Mouse (Mus musculus): Measurements from ENCODE around the gene Tppp3. TPM values are rescaled to one million over a fixed set of nuclear protein-coding genes. Genes with fewer than 3 reads are reported as not detected.

The Tppp3 gene
- total RNA-seq, 2 experiments from 2014 or later = 52.8 to 53.4 TPM

GRCm38 (mm10) chr8:105482123-105482522 lies 10.8 kb upstream of the Tppp3 start:
- Histone ChIP-seq H3K27ac (no peak overlapping the region), H3K4me3 (no peak overlapping the region)
- intact Hi-C loops (cut with DNase I) = loop anchor here (5.0 kb wide), 2 partner anchors 35 to 50 kb away; partner anchors contain the start of gene Hsd11b2
- DNase-seq = peak; percentile 20
- TF ChIP-seq CTCF (IDR thresholded peaks at IDR 0.05) = no peak

DNA sequence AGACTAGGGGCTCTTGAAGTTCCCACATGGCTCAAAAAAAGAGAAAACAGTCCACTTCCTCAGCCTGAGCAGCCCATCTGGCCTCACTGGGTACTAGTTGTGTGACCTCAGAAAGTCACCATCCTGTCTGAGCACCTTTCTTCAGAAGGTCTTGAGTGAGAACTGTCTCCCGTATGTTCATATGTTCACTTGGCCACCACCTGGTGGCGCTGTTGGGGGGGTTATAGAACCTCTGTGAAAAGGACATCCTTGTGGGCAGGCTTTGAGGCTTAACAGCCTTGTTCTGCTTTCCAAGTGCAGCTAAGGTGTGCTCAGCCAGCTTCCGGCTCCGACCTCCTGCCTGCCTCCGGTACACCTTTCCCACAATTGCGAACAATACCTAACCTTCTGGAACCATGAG lies 10.1 kb upstream of the Tppp3 start:
- DNase-seq = peak; percentile 69
- TF ChIP-seq CTCF (IDR thresholded peaks at IDR 0.05) = peak; percentile 67
- Histone ChIP-seq H3K27ac (no peak overlapping the region), H3K4me3 (no peak overlapping the region)
- intact Hi-C loops (cut with DNase I) = loop anchor here (5.0 kb wide), 2 partner anchors 36 to 51 kb away; partner anchors contain the start of gene Hsd11b2

DNA sequence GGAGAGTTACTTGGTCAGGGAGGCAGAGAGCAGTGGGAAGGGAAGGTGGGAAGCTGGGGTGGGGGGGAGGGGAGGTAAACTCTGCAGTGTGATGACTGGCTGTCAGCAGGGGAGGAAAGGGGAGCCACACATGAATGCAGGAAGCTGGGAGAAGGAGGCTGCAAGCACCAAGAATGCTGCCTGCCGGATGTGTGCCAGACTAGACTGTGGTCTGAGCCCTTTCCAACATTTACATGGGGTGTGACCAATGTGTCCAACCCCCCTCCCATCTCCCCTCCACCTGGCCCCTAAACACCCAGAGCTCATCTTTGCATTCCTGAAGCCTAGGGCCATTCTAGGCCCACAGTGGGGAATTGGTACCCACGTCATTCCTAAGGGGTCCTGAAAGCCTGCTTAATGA lies 9.7 kb upstream of the Tppp3 start:
- Histone ChIP-seq H3K4me3 (no peak overlapping the region), H3K27ac (no peak overlapping the region)
- no peak for DNase-seq
- intact Hi-C loops (cut with DNase I) = loop anchor here (5.0 kb wide), 2 partner anchors 36 to 51 kb away; partner anchors contain the start of gene Hsd11b2
- TF ChIP-seq CTCF (IDR thresholded peaks at IDR 0.05) = no peak

DNA sequence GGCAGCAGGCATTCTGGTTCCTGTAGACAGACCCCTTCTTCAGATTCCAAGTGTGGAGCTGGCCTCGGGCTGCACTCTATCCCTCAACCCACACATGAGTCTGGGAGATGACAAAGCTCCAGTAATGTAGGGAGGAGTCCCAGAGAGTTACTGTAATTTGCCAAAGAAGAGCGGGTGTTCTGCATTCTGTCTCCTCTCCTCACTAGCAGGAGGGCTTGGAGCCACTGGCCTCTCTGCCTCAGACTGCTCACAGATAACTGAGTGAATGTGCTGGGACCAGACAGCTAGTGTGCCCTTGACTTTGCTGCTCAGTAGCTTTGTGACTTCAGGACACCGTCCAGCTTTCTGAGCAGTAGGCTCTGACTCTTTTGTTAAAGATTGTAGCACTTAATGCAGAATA lies 6.5 kb upstream of the Tppp3 start:
- no peak for DNase-seq
- no peak for TF ChIP-seq CTCF (IDR thresholded peaks at IDR 0.05)
- Histone ChIP-seq H3K4me3 (no peak overlapping the region), H3K27ac (peak overlapping the region; percentile 32; the same call in 1 of the 2 replicates)
- intact Hi-C loops (cut with DNase I) = loop anchor here (2.0 kb wide), 1 partner anchor 119 kb away; no protein-coding TSS in a partner anchor

DNA sequence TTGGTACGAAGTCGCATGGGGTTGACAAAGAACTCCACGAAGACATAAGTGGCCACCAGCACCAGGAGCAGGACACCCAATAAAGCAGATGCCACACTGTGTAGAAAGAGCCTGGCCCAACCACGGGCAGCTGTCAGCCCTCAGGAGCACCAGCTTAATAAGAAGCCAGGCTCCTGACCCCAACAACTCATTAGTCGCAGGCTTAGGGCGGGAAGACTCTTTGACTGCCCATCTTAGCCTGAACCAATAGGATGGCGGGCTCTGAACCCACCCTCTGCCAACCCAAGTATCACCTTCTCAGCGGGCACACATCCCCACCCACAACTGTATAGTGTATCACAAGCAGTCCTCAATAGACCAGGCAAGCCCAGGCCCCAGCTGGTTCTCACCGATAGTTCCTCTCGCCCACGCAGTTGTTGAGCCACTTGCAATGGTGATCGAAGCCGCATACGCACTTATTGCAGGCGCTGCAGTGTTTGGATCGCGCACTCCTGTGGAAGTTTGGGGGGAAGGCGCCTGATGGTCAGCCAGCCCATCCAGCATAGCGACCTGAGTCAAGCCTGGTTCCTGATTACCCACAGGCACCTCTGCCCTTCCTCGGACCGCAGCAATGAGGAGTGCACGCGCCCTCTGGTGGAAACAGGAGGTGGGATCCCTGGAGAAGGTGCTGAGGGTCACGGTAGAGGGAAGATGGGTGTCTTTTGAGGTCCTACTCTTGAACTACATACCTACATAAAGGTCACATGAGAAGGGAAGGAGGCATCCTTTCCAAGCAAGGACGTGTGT lies 5.5 kb upstream of the Tppp3 start:
- Histone ChIP-seq H3K4me3 (peak overlapping the region; percentile 57), H3K27ac (peak overlapping the region; percentile 82)
- DNase-seq = peak; percentile 80
- peak; percentile 88 for TF ChIP-seq CTCF (IDR thresholded peaks at IDR 0.05)
- intact Hi-C loops (cut with DNase I) = loop anchor here (2.0 kb wide), 1 partner anchor 118 kb away; no protein-coding TSS in a partner anchor

GRCm38 (mm10) chr8:105476161-105476560 lies 4.8 kb upstream of the Tppp3 start:
- TF ChIP-seq CTCF (IDR thresholded peaks at IDR 0.05) = no peak
- Histone ChIP-seq H3K4me3 (no peak overlapping the region), H3K27ac (peak overlapping the region; percentile 82)
- no peak for DNase-seq
- intact Hi-C loops (cut with DNase I) = loop anchor here (2.0 kb wide), 1 partner anchor 117 kb away; no protein-coding TSS in a partner anchor

DNA sequence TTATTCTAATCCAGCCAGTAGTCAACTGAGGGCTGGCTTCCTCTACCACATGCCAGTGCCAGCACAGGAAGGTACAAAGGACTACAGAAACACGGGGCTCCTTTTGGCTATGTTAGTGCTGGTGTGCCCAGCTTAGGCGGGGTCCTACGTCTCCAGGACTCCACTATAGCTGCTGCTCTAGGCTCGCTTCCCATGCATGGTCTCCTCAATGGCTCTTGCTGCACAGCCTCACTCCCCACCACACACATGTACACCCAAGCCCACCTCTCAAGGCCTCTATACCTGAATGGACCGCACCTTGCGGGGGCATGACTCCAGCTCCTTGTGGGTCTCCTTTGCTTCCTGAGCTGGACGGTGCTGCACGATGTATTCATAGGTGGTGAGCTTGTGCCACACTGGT lies 4.4 kb upstream of the Tppp3 start:
- intact Hi-C loops (cut with DNase I) = loop anchor here (2.0 kb wide), 1 partner anchor 117 kb away; no protein-coding TSS in a partner anchor
- H3K27ac ChIP-seq = peak overlapping the region; percentile 82
- DNase-seq = no peak
- no peak overlapping the region for H3K4me3 ChIP-seq
- no peak for TF ChIP-seq CTCF (IDR thresholded peaks at IDR 0.05)

DNA sequence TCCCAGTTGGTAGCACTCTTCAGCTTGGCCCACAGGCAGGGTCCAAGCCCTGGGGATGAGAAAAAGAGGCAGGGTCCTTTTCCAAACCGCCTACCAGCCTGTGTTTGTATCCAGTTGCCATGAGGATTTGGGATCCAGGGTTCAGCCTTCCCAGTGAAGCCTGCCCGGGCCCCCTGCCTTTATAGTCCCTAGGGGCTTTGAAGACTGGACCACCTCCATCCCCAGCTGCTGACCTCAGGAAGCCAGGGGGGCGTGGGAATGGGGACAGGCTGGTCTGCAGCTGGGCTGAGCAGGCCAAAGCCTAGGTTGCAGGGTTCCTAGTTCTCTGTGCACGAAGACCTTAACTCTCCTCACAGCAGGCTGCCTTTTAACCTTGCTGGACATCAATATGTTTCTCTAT lies 3.9 kb upstream of the Tppp3 start:
- H3K27ac ChIP-seq = peak overlapping the region; percentile 82
- TF ChIP-seq CTCF (IDR thresholded peaks at IDR 0.05) = no peak
- intact Hi-C loops (cut with DNase I) = no loop called here
- H3K4me3 ChIP-seq = peak overlapping the region; percentile 53
- DNase-seq = peak; percentile 78

DNA sequence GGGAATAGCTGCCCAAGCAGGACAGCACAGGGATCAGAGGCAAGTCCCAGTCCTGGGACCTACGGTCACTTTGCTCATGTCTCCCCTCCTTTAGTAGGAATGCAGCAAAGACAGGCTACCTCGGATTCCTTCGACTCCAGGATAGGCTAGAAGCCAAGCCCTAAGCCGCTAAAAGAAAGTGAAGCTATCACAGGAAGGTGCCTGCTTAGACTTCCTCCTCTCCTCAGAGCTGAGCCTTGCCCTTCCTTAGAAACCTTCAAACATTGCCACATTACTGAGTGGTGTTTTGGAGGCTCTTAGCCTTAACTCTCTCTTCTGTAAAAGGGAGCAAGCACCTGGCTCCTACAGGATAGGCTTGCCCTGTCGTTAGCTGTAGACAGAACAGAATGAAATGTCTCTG lies 3.4 kb upstream of the Tppp3 start:
- TF ChIP-seq CTCF (IDR thresholded peaks at IDR 0.05) = no peak
- no peak for DNase-seq
- peak overlapping the region; percentile 82 for H3K27ac ChIP-seq
- intact Hi-C loops (cut with DNase I) = no loop called here
- H3K4me3 ChIP-seq = peak overlapping the region; percentile 53

DNA sequence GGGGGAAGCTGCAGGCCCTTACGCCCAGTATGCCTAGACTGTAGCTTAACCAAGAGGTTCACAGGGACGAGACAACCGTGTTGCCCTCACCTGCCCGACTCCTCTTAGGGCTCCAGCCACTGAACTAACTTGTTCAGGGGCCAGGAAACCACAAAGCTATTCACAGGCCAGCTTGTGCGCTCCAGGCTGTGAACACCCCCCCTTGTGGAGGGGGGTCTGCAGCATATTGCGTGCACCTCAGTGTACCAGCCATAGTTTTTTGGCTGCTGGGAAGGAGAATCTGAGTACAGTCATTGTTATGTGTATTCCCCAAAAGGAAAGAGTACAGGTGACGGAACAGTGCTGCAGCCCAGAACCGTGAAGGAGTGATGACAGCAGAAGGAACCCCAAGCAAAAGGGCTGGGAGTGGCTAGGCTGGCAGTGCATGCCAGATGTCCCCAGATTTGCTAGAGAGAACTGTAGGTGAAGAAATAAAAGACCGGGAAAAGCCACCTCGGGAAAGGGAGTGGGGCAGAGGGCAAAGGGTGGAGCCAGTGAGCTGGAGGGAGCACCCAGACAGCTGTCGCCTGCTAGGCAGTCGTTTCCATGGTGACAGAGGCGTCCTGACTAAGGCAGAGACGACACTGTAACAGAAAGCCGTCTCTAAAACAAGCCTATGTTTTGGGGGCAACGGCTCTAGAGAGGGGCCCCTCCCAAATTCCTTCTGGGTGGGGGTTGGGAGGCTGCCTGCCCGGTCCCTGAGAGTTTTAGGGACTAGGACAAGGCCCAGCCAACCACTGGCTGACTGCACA lies 2.7 kb upstream of the Tppp3 start:
- peak overlapping the region; percentile 82 for H3K27ac ChIP-seq
- DNase-seq = peak; percentile 75
- peak overlapping the region; percentile 53 for H3K4me3 ChIP-seq
- no peak for TF ChIP-seq CTCF (IDR thresholded peaks at IDR 0.05)
- intact Hi-C loops (cut with DNase I) = no loop called here

DNA sequence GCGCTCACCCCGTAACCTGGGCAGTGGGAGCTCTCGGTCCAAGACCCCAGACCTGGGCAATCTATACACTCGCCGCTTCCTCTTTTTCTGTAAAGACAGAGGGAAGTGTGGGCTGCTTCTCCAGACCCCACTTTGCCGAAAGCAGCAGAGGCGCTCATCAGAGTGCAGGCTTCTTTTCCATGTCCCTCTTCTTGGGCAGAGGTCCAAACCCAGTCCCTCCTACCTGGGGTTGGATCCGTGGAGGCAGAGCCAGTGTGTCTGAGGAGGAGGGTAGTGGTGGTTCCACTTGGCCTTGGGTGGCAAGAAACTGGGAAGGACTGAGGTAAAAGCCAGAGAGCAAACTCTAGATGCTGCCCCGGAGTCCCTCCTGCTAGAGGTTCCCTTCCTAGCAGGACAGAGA lies 1.7 kb upstream of the Tppp3 start:
- Histone ChIP-seq H3K27ac (peak overlapping the region; percentile 82), H3K4me3 (no peak overlapping the region)
- no peak for TF ChIP-seq CTCF (IDR thresholded peaks at IDR 0.05)
- intact Hi-C loops (cut with DNase I) = no loop called here
- DNase-seq = peak; percentile 22

DNA sequence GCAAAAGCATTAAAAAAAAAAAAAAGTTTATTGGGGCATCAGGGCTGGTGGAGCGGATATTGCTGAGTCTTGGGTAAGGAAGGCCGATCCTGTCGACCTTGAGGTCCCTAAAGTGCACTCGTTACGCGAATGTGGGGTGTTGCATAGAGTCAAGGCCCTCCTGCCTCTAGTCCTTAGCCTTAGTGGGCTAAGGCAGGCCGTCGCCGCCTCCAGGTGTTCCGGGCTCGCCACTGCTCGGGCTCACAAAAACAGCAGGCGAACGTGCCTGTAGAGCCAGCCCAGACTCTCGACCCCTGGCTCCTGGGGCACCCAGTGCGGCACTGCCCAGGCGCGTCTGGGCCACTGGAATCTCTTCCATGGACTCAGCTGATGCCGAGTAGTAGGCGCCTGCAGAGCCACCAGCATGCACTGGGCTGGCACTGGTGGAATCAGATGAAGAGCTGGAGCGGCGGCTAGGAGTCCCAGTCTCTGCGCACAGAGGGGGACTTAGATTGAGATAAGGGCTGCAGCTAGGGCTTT lies 1.1 kb upstream of the Tppp3 start:
- Histone ChIP-seq H3K4me3 (no peak overlapping the region), H3K27ac (peak overlapping the region; percentile 82)
- TF ChIP-seq CTCF (IDR thresholded peaks at IDR 0.05) = no peak
- intact Hi-C loops (cut with DNase I) = no loop called here
- DNase-seq = peak; percentile 22

Measured in gastrocnemius, adult 2 months (tissue).